Comparison of ENCODE assay signal across 8 mouse cellular contexts in the genomic region with DNA sequence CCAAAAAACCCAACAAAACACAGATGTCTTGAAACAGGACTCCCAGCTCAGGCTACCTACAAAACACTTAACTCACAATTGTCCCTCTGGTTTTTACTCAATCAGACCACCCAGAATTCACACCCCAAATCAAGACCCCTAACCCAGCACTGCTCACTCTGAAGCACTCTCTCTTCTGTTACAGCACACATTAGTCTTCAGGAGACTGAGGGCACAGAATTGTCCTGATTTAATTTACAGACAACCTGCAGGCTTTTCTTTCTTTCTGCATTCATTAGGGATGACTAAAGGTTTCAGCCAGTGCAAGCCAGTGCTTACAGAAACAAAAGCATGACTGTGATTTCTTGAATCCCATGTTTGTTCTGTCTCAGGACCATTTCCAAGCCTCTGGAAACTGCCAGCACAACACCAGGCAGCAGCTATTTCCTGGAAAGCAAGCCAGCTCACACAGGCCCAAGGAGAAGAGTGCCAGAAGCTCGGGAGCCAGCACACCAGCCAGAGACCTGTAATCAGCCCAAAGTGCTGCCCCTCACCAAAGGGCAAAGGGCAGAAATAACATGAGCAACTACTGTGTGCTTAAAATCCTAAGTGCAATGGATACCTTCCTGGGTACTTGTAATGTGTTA. TPM values are rescaled to one million over a fixed set of nuclear protein-coding genes. Genes with fewer than 3 reads are reported as not detected.
A peak's percentile ranks its signal among the peaks of the same experiment; 100 is the strongest.
DNase-seq lines count a peak whose midpoint lies in the region; ATAC-seq and TF ChIP-seq lines count a peak whose summit lies in the region.

No protein-coding gene starts in this region.

- no peak for ATAC-seq in heart, embryonic 13.5 days (ENCODE audit: extremely low read depth, insufficient number of reproducible peaks, low FRiP score, low TSS enrichment)
- no peak for ATAC-seq in monocyte, adult 5-6 weeks (replicated peaks; ENCODE audit: insufficient number of reproducible peaks, low FRiP score, low TSS enrichment, poor library complexity, severe bottlenecking)
- no peak for ATAC-seq in megakaryocyte, adult 5-6 weeks (ENCODE audit: poor library complexity, severe bottlenecking)

- H3K36me3 ChIP-seq in heart, embryonic 13.5 days, result peaks cover 84% of the 10 kb centered on the region

- H3K27ac ChIP-seq in cortical plate, adult 2 months (ENCODE audit: insufficient read depth, low read length), result 0 out of 2 replicates have a peak overlapping the region, but pooled peaks have one; percentile 57
- peak overlapping the region; percentile 33 for H3K27ac ChIP-seq in heart, embryonic 13.5 days (replicated peaks)

- DNase-seq in kidney, postnatal 36 days, result peak; percentile 4
- no peak for DNase-seq in kidney, adult 8-10 months
- DNase-seq in lung, postnatal 14 days, result peak; percentile 32
- no peak for DNase-seq in urinary bladder, postnatal 10 days (ENCODE audit: low spot score)

- no peak overlapping the region for H3K4me2 ChIP-seq in heart, embryonic 13.5 days

- 29% methylated on average over 1 of the region's 1 CpGs for WGBS in heart, embryonic 13.5 days

- H3K4me1 ChIP-seq in cortical plate, adult 2 months (ENCODE audit: control insufficient read depth, insufficient read depth, low read length), result no peaks in the 10 kb centered on the region; the same call in 1 of the 2 replicates
- H3K4me1 ChIP-seq in heart, embryonic 13.5 days, result no peaks in the 10 kb centered on the region

- no peaks in the 10 kb centered on the region for H3K27me3 ChIP-seq in heart, embryonic 13.5 days (replicated peaks)

- H3K9ac ChIP-seq in heart, embryonic 13.5 days, result no peak overlapping the region

- no peak overlapping the region for H3K4me3 ChIP-seq in cortical plate, adult 2 months (ENCODE audit: insufficient read depth, low read length)
- H3K4me3 ChIP-seq in heart, embryonic 13.5 days, result no peak overlapping the region

- no peaks in the 10 kb centered on the region for H3K9me3 ChIP-seq in heart, embryonic 13.5 days

- no peak for TF ChIP-seq CTCF in cortical plate, adult 2 months (IDR thresholded peaks at IDR 0.05; ENCODE audit: extremely low read depth, insufficient read depth, low read length)

- TF ChIP-seq POLR2A in cortical plate, adult 2 months (IDR thresholded peaks at IDR 0.05; ENCODE audit: extremely low read depth, insufficient read depth, low read length), result no peak

RNA-seq across cellular contexts. Expression of a gene that starts 11.1 kb away (rescaled TPM):
- 28.4 and 37.9 TPM in 2 replicates for polyA plus RNA-seq in cortical plate, adult 2 months (2012; rRNA removed)
- 33.3 and 35.2 TPM in 2 replicates for polyA plus RNA-seq in heart, embryonic 13.5 days (2015; fragmentation: Nextera tagmentation; extraction: Ambion mirVana)
- total RNA-seq in monocyte, adult 5-6 weeks (2017), result 19.3 to 59.3 TPM (median 34.8 TPM) in 3 replicates
- 22.4 and 30.9 TPM in 2 replicates for total RNA-seq in megakaryocyte, adult 5-6 weeks (2015)
- total RNA-seq in megakaryocyte, adult 5-6 weeks (2017), result 27.3 and 38.4 TPM in 2 replicates

RNA-seq across cellular contexts. Expression of a gene that starts 11.3 kb away (rescaled TPM):
- 41.1 and 42.6 TPM in 2 replicates for polyA plus RNA-seq in cortical plate, adult 2 months (2012; rRNA removed)
- 17.3 and 17.6 TPM in 2 replicates for polyA plus RNA-seq in heart, embryonic 13.5 days (2015; fragmentation: Nextera tagmentation; extraction: Ambion mirVana)
- total RNA-seq in monocyte, adult 5-6 weeks (2017), result 12.3 to 26.9 TPM (median 13.0 TPM) in 3 replicates
- total RNA-seq in megakaryocyte, adult 5-6 weeks (2015), result 13.7 and 15.3 TPM in 2 replicates
- 12.2 and 16.1 TPM in 2 replicates for total RNA-seq in megakaryocyte, adult 5-6 weeks (2017)

RNA-seq across cellular contexts. Expression of a gene that starts 51.1 kb away (rescaled TPM):
- 383 and 430 TPM in 2 replicates for polyA plus RNA-seq in cortical plate, adult 2 months (2012; rRNA removed)
- polyA plus RNA-seq in heart, embryonic 13.5 days (2015; fragmentation: Nextera tagmentation; extraction: Ambion mirVana), result 0.06 and 0.24 TPM in 2 replicates
- 0.10 to 0.19 TPM in 2 of 3 replicates, not detected in the other for total RNA-seq in monocyte, adult 5-6 weeks (2017)
- 0.07 TPM in 1 of 2 replicates, not detected in the other for total RNA-seq in megakaryocyte, adult 5-6 weeks (2015)
- 0.15 TPM in 1 of 2 replicates, not detected in the other for total RNA-seq in megakaryocyte, adult 5-6 weeks (2017)

Comparison
In these comparisons a context has a peak if more than half of its experiments do, and no peak if none do; other contexts are left out.
1. DNase-seq: peak in kidney, postnatal 36 days (2 of 2) and lung, postnatal 14 days (single experiment); none in kidney, adult 8-10 months (0 of 2) and urinary bladder, postnatal 10 days (single experiment).